Mouse (Mus musculus): ENCODE measurements around the gene Fkbp11. TPM values are rescaled to one million over a fixed set of nuclear protein-coding genes. Genes with fewer than 3 reads are reported as not detected.
A peak's percentile ranks its signal among the peaks of the same experiment; 100 is the strongest.

The Fkbp11 gene
- total RNA-seq, 2 experiments from 2014 or later = 15.9 to 19.1 TPM

- DNase-seq (ENCODE audit: low spot score in 2 of 2) = peak; percentile 73 to 82
These were observed 28.6 kb downstream of the Fkbp11 start for GRCm38 (mm10) chr15:98699190-98700105.

GRCm38 (mm10) chr15:98696216-98696615 is 31.8 kb downstream of the Fkbp11 start:
- DNase-seq (ENCODE audit: low spot score in 2 of 2) = no peak

- DNase-seq (ENCODE audit: low spot score in 2 of 2) = no peak
These were observed 32.3 kb downstream of the Fkbp11 start for GRCm38 (mm10) chr15:98695726-98696125.

- DNase-seq (ENCODE audit: low spot score in 2 of 2) = no peak
These were observed 35.8 kb downstream of the Fkbp11 start for GRCm38 (mm10) chr15:98692171-98692715.

- DNase-seq (ENCODE audit: low spot score in 2 of 2) = no peak
These were observed 36.4 kb downstream of the Fkbp11 start for GRCm38 (mm10) chr15:98691486-98692147.

- no peak for DNase-seq (ENCODE audit: low spot score in 2 of 2)
These were observed 38.3 kb downstream of the Fkbp11 start for GRCm38 (mm10) chr15:98689682-98690081.

GRCm38 (mm10) chr15:98685926-98686325 is 42.1 kb downstream of the Fkbp11 start:
- no peak for DNase-seq (ENCODE audit: low spot score in 2 of 2)

- DNase-seq (ENCODE audit: low spot score in 2 of 2) = no peak
These were observed 44.3 kb downstream of the Fkbp11 start for GRCm38 (mm10) chr15:98683746-98684145.

GRCm38 (mm10) chr15:98683177-98683576 is 44.8 kb downstream of the Fkbp11 start:
- no peak for DNase-seq (ENCODE audit: low spot score in 2 of 2)

GRCm38 (mm10) chr15:98681633-98682032 is 46.4 kb downstream of the Fkbp11 start:
- DNase-seq (ENCODE audit: low spot score in 2 of 2) = no peak

- no peak for DNase-seq (ENCODE audit: low spot score in 2 of 2)
These were observed 47.3 kb downstream of the Fkbp11 start for GRCm38 (mm10) chr15:98680660-98681059.

- DNase-seq (ENCODE audit: low spot score in 2 of 2) = no peak
These were observed 50.0 kb downstream of the Fkbp11 start for GRCm38 (mm10) chr15:98677977-98678376.

- DNase-seq (ENCODE audit: low spot score in 2 of 2) = peak; percentile 19 to 57
These were observed 50.9 kb downstream of the Fkbp11 start, which contains the start of gene Rnd1 for GRCm38 (mm10) chr15:98676940-98677728. Gene Rnd1, minus strand, starts transcription at chr15:98677461.

- DNase-seq (ENCODE audit: low spot score in 2 of 2) = no peak
These were observed 51.5 kb downstream of the Fkbp11 start for GRCm38 (mm10) chr15:98676471-98676870.

- no peak for DNase-seq (ENCODE audit: low spot score in 2 of 2)
These were observed 52.3 kb downstream of the Fkbp11 start for GRCm38 (mm10) chr15:98675634-98676250.

- no peak for DNase-seq (ENCODE audit: low spot score in 2 of 2)
These were observed 52.9 kb downstream of the Fkbp11 start for GRCm38 (mm10) chr15:98674994-98675545.

All from adrenal gland, postnatal 4 days (tissue).